Mouse (Mus musculus) kidney, adult 11 months (tissue): Measurements from ENCODE around the gene Shisal1.

Source experiments
- DNase-seq: peaks from one replicate; pipeline ENCODE4 v3.0.0; 2022

Shisal1 gene

DNA sequence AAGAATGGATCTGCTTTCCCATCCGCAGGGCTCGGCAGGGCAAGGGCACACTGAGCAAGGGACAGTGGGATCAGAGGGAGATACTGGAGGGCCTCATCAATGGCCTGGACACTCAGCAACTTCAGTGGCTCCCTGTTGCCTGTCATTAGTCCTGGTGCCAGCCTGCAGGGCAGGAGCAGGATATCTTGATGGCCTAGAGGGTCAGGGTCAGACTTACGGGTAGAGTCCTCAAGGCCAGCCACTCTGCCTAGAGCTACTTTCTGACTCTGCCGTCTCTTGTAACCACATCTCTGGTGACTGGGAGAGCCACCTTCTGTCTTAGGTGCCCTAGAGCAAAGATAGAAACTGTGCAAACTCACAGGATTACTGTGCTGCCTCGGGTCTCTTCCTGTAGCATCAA is 23.1 kb downstream of the Shisal1 start:
- no peak for DNase-seq

DNA sequence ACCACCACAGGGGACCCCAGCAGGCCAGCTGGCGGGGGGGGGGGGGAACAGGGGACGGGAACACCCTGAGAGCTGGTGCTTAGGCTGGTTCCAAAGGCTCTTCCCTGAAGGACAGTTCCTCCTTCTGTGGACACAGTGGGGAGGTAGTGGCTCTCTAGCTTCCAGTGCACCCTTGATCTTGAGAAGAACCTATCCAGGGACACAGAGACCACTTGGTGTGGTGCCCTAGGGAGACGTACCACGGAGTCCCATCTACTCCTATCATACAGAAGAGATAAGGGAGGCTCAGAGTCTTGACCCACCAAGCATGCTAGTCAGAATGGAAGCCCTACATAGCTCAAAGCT is 28.7 kb downstream of the Shisal1 start:
- no peak for DNase-seq

DNA sequence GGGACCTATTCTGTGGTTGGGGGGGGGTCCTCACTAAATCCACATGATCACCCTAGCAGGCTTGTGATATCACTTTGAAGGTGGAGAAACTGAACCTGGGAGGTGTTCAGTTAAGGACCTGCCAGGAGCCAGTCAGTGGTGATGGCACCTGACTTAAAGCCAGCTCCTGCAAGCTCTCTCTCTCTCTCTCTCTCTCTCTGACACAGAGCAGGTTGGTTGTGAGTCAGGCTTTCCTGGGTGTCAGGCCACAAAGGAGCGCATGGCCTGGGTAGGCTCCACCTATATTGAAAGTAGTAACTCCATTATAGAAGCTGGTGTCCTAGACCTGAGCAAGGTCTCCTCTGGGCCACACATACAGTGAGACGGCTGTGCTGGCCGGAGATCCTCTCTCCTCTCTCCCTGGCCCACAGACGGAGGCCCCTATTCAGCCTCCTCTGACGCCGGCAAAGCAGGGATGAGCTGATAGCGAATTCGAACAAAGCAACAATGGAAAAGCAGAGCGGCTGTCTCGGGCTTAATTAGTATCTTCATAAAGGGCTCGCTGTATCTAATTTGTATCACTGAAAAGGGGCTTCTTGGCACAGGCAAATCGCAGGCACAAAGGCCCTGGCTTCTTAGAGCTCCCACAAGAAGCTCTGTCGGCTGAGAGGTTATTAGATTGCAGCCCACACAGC is 29.2 kb downstream of the Shisal1 start:
- DNase-seq: no peak

DNA sequence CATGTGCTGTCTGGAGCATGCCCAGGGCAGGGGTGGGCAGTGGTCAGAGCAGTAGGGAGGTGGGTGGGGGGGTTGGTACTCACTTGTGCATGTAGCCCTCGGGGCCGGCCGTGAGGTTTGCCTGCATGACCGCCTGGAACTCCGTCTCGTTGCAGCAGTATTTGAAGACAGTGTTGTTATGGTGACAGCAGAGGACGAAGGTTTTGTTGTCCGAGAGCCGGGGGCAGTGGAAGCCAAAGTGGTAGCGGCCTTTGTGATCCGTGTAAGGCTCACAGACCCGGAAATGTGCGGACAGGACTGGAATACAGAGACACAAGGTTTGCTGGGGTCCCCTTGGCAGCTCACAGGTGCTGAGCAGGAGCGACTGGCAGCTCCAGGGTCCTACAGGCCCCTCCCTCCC is 29.9 kb downstream of the Shisal1 start:
- DNase-seq: no peak

DNA sequence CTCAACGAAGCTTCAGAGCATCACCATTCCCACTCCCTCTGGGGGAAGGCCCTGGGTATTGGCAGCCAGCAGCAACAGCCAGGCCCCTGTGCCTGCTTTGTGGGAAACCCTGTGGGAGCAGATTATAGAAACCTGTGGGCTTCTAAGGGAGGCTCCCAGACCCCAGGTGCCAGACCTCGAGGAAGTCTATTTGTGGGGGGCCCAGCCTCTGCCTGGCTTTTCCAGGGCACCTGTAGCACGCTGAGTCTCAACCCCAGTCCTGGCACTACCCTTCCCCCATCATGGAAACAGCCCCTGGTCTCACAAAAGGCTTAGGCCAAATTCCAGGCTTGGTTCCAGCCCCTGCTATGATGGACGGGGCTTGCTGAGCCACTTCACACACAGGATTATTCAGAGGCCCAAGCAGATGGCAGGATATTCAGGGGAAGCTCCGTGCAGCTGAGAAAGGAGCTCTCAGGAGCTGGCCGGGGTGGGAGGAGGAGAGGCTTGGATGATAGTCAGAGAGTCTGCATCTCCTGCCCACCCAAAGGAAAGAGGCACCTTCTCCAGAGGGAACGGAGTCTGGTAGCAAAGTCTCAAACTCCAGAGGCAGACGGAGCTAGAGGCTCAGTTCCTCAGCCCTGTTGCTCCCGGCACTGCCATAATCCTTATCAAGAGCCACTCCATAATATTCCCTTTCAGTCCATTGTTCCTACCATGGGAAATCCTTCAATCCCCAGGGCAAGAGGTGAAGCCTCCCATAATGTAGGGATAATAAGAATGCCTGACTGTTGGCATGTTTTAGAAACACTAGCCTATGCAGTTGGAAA is 32.7 kb downstream of the Shisal1 start:
- no peak for DNase-seq

DNA sequence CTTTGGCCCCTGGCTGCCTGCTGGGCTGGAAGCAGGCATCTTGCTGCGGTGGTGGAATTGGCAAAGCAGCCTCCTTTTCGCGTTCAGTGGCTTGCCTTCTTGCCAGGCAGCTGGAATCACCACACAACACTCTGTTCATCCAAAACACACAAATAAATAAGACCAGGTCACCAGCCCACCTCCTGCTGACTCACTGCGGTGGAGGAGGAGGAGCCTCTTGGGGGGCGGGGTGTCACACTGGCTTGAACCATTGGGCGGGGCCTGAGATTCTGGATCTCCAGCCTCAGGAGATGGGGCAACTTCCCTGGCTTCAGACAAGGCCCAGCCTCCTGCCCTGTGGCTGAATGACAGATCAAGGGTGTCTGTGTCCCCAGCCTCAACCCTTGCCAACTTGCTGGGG is 34.5 kb downstream of the Shisal1 start:
- DNase-seq: peak; percentile 52

DNA sequence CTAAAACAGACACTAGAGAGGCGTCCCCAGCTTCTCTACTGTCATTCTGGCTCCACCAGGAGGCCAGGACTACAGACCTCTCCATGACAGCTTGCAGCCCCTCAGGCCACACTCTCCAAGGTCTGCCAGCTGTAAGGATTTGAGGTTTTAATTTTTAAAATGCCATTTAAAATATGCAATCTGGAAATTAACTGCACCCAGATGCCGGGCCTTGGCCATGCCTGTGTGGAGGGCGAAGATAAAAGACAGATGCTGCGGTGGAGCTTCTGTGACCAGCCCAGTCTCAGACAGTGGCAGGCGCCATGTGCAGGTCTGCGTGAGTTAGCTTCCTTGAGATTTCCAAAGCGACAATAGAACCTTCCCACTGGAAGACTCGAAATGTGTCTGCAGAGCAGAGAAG is 36.8 kb downstream of the Shisal1 start:
- DNase-seq: no peak

DNA sequence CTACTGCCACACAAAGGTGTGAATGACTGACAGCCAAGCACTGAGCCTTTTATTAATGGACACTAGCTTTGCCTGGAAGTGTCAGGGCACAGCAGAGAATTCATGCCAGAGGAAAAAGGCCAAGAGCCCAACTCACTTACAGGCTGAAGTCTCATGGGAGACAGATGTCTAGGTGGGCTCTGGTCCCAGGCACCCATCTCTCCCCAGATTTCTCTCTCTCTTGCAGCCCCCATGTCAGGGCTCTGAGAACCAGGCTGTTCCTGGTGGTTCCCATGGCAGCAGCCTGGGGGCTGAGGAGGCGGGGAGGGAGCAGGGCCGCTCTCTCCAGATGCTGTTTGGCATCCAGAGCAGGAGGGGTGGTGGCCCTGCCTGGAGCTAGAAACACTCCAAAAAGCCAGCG is 38.3 kb downstream of the Shisal1 start:
- DNase-seq: no peak

DNA sequence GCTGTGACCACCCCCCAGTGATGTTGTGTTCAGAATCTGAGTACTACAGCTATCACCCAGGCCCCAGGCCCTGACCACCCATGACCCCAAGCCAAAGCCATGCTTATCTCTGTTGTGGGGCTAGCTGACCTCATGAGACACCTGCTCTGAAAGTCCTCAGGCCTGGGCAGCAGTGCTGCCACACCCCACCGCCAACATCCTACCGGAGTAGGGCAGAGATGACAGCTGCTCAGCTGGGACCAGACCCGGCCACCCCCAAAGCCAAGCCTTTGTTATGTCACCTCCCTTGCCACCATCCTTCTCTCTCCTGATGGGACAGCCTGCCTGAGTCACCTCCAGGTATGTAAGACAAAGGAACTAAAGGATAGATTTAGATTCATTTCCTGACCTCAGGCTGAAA is 41.1 kb downstream of the Shisal1 start:
- no peak for DNase-seq

DNA sequence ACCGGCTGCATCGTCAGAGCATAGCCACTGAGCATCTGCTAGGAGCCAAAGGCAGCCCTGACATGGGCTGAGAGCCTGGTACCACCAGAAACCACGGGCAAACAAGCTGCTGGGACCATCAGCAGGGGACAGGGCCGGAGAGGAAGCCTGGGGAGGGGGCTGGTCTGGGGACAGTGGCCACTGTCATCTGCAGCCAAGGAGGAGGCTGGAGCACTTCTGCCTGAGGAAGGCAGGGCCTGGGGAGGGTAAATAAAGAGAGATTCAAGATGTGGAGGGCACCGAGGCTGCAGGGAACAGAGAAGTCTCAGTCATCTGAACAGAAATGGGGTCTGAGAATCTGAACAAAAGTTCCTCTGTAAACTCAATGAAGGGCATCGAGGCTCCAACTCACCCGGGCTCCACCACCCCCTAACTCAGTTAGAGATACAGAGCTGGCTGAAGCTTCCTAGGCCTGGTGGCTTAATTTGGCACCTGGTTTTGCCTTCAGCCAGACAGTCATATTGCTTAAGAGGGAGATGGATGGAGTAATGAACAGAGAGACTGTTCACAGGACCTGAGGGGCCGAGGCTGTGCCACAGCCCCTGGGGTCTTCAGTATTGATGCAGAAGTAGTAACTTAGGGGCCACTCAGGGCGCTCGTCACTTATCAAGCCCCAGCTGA is 43.3 kb downstream of the Shisal1 start:
- no peak for DNase-seq

DNA sequence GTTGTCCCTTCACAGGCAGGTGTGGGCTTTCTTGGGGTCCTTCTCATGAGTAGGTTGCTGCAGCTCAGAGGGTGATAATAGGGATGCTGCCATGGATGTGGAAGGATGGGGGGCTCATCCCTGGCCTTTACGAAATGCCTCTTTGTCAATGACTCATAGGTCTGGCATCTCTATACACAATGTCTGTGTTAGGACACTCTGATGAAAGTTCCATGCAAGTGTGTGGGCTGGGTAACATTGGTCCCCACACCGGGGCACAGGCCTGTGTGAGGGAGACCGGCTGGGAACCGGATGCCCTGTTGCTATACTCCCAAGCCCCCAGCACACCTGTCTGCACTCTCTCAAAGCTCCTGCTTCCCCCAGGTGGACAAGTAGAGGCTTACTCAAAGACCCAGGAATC is 48.3 kb downstream of the Shisal1 start:
- no peak for DNase-seq

DNA sequence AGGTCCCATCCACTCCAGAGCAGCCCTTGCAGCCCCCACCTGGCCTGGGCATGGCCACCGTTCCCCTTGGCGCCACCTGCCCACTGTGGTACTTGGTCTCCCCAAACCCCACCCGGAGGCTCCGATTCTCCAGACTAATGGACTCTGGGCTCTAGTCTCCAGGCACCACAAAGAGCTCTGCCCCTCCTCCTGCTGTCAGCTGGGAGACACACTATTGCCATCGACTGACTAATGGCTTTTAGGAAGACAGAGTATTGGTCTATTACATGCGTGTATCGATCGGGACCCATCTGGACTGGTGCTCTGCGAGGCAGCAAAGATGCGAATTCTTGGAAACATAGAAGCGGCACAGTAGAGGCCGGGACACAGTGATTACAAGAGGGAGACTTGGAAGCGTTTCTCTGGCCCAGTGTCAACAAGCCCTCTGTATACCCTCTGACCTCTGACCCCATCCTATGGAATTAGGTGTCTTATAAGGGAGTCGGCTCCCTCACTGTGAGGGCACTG is 49.2 kb downstream of the Shisal1 start:
- no peak for DNase-seq

DNA sequence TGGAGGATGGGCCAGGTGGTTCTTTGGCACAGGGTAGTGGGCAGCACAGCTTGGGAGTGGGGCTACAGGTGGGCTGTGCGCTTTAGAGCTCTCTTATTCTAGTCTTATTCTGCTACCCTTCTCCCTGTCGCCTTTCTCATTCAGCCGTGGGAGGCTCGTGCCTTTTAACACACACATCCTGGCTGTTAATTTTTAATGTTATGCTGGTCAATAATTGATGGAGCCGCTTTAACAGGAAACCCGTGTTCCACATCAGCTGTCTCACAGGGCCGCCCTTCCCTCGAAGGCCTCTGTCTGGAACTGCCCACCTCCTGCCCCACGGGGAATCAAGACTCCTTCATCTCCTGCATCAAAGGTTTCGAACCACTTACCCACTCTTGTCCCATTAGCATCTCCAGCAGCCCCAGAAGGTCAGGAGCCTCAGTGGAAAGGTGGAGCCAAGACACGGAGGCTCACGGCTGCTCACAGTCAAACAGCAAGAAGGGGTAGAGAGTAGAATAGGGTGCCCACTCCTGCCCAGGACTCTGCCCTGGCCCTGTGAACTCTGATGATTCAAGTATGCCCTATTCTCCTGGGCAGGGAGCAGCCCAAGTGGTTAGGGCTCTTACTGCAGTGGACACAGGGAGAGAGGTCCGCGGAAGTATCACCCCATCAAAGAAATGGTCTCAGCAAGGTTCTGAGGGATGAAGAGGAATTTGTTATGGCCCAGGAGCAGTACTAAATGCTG is 51.4 kb downstream of the Shisal1 start:
- peak; percentile 85 for DNase-seq

DNA sequence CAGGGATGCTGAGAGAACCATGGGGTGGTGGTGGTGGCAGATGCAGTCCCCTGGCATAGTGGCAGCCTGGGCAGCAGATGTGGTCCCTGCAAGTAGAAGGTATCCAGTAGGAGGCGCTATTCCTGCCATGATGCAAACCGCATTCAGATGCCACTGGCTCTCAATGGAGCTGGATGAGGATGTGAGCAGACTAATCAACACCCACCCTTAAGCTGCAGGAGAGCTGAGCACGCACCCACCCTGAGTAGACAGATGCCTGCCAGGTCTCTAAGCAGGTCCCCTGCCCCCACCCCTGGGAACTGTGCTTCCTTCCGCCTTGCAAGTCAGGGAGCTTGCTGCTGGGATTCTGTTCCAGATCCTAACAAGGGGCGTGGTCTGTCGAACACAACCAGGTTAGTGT is 53.6 kb downstream of the Shisal1 start:
- DNase-seq: no peak

DNA sequence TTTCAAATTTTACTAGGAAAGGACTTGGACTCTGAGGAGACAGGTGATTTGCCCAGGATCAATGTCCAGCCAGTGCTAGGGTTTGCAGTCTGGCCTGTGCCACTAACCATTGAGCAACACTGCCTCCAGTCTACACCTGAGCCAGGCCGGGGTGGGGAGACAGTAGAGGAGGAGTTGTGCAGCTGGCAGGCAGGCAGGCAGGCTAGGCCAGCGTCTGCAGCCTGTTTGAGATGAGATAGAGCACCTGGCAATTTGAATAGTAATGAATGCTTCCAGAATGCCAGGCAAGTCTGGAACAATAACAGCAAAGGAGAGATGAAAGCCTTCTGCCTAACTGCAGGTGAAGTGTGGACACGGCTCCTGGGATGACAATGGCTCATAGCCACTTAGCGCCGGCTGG is 54.1 kb downstream of the Shisal1 start:
- no peak for DNase-seq

DNA sequence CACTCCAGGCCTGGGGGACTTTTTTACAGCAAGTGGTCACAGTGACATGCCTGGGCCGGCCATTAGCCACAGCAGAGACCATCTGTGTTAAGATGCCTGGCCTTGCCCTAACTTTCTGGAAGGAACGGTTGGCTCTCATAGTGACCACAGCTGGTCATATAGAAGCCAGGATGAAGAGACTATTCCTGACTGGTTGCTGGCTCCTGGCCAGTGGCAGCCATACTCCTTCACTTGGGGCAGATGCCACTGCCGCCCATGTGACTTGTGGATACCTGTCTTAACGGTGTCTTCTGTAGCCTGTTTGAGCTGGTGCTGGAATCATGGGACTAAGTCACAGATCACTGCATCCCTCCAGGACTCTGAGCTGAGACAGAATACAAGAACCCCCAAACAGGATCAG is 54.8 kb downstream of the Shisal1 start:
- no peak for DNase-seq

DNA sequence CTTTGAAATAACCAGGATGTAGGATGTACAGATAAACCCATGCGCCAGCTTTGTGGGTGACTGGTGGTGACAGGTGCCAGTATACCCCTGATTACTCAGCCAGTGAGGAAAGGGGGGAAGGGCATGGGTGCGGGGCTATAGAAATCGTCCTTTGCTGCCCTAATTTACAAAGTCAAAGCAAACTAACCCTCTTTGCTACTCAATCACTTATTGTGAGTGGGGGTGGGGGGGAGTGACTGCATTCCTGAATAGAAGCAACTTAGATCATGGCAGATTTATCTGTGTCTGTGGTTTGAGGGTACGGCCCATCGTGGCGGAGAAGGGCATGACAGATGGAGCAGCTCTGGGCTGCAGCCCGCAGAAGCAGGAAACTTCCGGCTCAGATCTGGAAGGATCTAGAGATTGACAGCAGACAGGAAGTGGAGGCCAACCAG is 58.2 kb downstream of the Shisal1 start:
- no peak for DNase-seq

DNA sequence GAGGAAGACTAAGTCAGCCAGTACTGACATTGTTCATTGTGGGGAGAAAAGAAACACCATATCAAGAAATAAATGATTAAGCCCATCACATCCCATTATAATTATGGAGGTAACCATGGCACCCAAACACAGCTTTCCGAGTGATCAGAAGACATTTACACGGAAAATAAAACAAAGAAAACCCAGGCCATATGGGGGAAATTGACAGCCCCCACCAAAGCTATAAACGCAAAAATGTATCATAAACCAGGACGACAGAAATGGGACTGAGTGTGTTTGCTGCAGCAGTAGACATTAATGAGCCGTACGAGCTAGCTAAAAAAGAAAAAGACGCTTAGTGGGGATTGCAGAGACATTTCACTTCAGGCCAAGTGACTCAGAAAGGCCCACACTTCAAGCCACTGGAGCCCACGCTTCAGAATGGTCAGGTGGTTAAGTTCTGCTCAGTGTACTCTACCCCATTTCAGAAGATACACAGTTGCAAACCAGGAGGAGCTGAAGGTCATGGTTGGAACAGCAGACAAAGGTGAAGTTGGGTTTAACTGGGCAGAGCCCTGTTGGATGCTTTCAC is 60.8 kb downstream of the Shisal1 start:
- DNase-seq: no peak

DNA sequence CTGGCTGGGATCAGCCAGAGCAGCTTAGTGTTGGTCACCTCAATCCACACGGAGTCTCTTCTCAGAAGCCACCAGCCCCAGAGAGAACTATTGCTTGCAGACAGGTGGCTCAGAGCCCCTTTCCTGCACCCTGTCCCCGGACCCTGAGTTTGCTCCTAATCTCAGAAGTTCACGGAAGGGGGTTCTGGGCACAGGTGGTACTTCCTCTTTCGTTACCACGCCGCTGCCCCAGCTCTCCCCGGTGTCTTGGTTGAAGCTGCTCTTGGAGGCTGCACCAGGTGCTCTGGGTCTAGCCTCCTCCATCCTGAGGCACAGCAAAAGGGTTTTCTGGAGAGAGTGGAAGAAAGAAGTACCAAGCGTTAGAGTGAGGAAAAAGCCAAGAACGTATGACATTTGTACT is 62.8 kb downstream of the Shisal1 start:
- no peak for DNase-seq

DNA sequence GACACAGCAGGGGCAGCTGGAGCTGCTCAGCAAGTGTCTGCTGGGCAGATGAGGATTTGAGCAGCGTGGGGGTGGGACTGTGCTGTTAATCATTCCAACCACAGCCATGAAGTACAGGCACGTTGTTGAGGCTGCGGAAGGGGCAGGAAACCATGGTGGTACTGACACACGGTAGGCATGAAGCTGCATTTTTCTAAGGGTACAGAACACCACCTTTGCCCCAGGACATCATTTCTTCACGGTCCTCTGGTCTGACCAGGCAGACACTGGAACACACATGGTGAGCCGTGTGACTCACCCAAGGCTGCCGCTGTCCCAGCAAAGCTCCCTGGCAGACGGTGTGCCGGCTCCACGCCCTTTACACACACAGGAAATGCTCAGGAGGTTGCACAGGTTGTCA is 66.7 kb downstream of the Shisal1 start:
- peak; percentile 69 for DNase-seq

DNA sequence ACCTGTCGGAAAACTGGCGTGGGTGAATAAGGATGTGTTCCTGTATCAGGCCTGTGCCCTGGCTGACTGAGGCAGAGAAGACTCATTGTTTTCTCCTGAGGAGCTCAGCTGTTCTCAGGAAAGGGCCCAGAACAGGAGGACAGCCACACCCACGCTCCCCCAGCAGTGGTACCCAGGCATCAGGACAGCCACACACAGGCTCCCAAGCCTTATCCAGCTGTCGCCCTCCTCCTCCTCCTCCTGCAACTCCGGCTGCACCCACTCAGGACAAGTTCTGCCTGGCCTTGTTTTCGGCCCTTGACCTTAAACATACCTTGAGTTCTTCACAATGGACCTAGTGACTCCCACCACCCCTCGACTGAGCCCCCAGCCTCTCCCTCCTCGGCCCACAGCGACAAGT is 68.2 kb downstream of the Shisal1 start:
- DNase-seq: no peak

DNA sequence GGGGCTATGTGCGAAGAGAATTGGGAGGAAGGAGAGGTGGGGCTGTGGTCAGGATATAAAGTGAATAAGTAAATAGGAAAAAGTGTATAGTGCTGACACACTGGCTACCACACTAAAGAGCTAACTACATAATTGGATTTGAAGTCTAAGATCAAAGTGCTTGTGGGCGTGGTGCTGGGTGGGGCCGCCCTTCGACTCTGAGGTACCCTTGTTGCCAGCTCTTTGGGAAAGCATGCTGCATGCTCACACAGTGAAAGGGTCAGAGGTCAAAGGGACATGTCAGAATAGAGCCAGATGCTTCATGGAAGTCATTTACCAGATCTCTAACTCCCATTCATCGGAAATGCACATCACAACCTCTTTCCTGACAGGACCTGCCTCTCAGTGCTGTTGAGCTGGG is 74.1 kb downstream of the Shisal1 start:
- DNase-seq: no peak

DNA sequence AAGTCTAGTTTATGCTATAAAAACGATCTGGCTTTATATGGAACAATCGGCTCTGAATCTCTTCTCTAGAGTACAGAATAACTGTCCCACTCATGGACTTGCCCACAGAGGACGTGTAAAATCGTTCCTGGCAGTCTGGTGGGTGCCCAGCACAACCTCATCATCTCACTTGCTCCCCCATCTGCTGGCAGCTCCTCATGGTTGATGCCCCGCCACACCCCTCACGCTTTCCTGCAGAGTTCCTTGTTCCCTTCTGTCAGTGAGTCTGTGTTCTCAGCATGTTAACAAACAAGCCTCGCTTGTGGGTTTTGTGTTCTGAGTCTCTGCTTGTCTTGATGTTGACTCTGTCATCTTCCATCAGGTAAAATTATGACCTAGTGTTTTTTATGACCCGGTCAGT is 79.5 kb downstream of the Shisal1 start:
- DNase-seq: no peak
